Mouse (Mus musculus) intestine, postnatal 0 days (tissue): ENCODE measurements around the gene Cldn8. TPM values are rescaled to one million over a fixed set of nuclear protein-coding genes. Genes with fewer than 3 reads are reported as not detected.
A peak's percentile ranks its signal among the peaks of the same experiment; 100 is the strongest.

ENCODE experiments used
- ATAC-seq: fragments of 200-750 bp; cut with Nextera tagmentation; 2 replicates; pipeline ENCODE4 v1.8.0; 2017; ENCODE audit warnings: mild to moderate bottlenecking, moderate TSS enrichment, moderate library complexity
- H3K27ac ChIP-seq: fragments of 300-500 bp; sonication (generic); 2 replicates; pipeline ENCODE4 v1.5.1; 2014; ENCODE audit warnings: mild to moderate bottlenecking, low read depth, low read length, moderate library complexity
- H3K27me3 ChIP-seq: fragments of 300-500 bp; sonication (generic); replicated peaks from 2 replicates; pipeline ENCODE4 v1.6.1; 2014; ENCODE audit warnings: low read length, mixed read lengths; ENCODE audit not compliant: control insufficient read depth, insufficient read depth
- H3K36me3 ChIP-seq: fragments of 300-500 bp; sonication (generic); 2 replicates; pipeline ENCODE4 v1.6.1; 2014; ENCODE audit warnings: mild to moderate bottlenecking, moderate library complexity; ENCODE audit not compliant: control insufficient read depth, insufficient read depth
- H3K4me1 ChIP-seq: fragments of 300-500 bp; sonication (generic); replicated peaks from 2 replicates; pipeline ENCODE4 v1.6.1; 2014; ENCODE audit warnings: antibody characterized with exemption, low read length, mixed read lengths; ENCODE audit not compliant: control insufficient read depth, insufficient read depth
- H3K4me2 ChIP-seq: fragments of 300-500 bp; sonication (generic); replicated peaks from 2 replicates; pipeline ENCODE4 v1.6.1; 2014; ENCODE audit warnings: low read depth, mild to moderate bottlenecking, moderate library complexity
- H3K4me3 ChIP-seq: fragments of 300-500 bp; sonication (generic); 2 replicates; pipeline ENCODE4 v1.5.1; 2014; ENCODE audit warnings: low read depth, low read length
- H3K9ac ChIP-seq: fragments of 300-500 bp; sonication (generic); 2 replicates; pipeline ENCODE4 v1.6.1; 2014; ENCODE audit warnings: mild to moderate bottlenecking, low read depth, low read length
- H3K9me3 ChIP-seq: fragments of 300-500 bp; sonication (generic); 2 replicates; pipeline ENCODE4 v1.6.1; 2016; ENCODE audit warnings: mixed run types; ENCODE audit not compliant: control insufficient read depth
- CTCF ChIP-seq: sonication (generic); IDR thresholded peaks from 2 replicates; pipeline ENCODE4 v1.5.1; 2016; ENCODE audit warnings: low read depth, mild to moderate bottlenecking, control low read depth, antibody characterized with exemption, moderate library complexity
- WGBS: fragments of 180-500 bp; shearing (Covaris S2); extraction: QIAGEN DNeasy Blood & Tissue Kit; methylation state at CpG from one replicate; pipeline ENCODE4 v1.1.7; 2014; 5-methylcytosine and 5-hydroxymethylcytosine counted together
- polyA plus RNA-seq: library from polyadenylated mRNA; unstranded; fragments of >200 nt; fragmentation: Nextera tagmentation; extraction: Ambion mirVana; gene quantifications from 2 replicates; pipeline ENCODE4 v1.2.1, GENCODE M21; 2015

Cldn8 gene
- polyA plus RNA-seq, result 48.9 and 56.8 TPM in 2 replicates

GRCm38 (mm10) chr16:88563045-88563913, at the start of gene Cldn8:
Gene Cldn8 (minus strand): TSS chr16:88563183.
- Histone ChIP-seq H3K4me2 (peak within 1 kb of the TSS; percentile 63), H3K9ac (0 out of 2 replicates have a peak within 1 kb of the TSS, but pooled peaks have one; percentile 38), H3K27me3 (no peaks in the 10 kb centered on the region), H3K27ac (peak within 1 kb of the TSS; percentile 23), H3K4me1 (no peaks in the 10 kb centered on the region), H3K4me3 (peak within 1 kb of the TSS; percentile 50), H3K36me3 (no peaks in the 10 kb centered on the region), H3K9me3 (no peaks in the 10 kb centered on the region)
- peak; percentile 81 for ATAC-seq
- WGBS, result 44% methylated on average over 6 of the region's 6 CpGs
- TF ChIP-seq CTCF, result no peak

- Histone ChIP-seq H3K27me3 (no peaks in the 10 kb centered on the region), H3K9me3 (no peaks in the 10 kb centered on the region), H3K36me3 (no peaks in the 10 kb centered on the region), H3K4me2 (no peak overlapping the region), H3K9ac (no peak overlapping the region), H3K27ac (no peak overlapping the region), H3K4me1 (no peaks in the 10 kb centered on the region), H3K4me3 (no peak overlapping the region)
- 73% methylated on average over 4 of the region's 4 CpGs for WGBS
- no peak for ATAC-seq
- TF ChIP-seq CTCF, result no peak
These were observed 49.7 kb upstream of the Cldn8 start for GRCm38 (mm10) chr16:88612712-88613111.

GRCm38 (mm10) chr16:88611922-88612321, 48.9 kb upstream of the Cldn8 start, which contains the start of gene Krtap24-1:
Gene Krtap24-1 (minus strand): TSS chr16:88612279.
- Histone ChIP-seq H3K4me2 (no peak within 1 kb of the TSS), H3K4me3 (no peak within 1 kb of the TSS), H3K27ac (no peak within 1 kb of the TSS), H3K36me3 (no peaks in the 10 kb centered on the region), H3K4me1 (no peaks in the 10 kb centered on the region), H3K9me3 (no peaks in the 10 kb centered on the region), H3K27me3 (no peaks in the 10 kb centered on the region), H3K9ac (no peak within 1 kb of the TSS)
- peak; percentile 97 for ATAC-seq
- WGBS, result 77% methylated on average over 8 of the region's 8 CpGs
- no peak for TF ChIP-seq CTCF

- Histone ChIP-seq H3K4me3 (no peak overlapping the region), H3K4me2 (no peak overlapping the region), H3K4me1 (peaks cover 7% of the 10 kb centered on the region; the same call in 1 of the 2 replicates), H3K27ac (no peak overlapping the region), H3K36me3 (no peaks in the 10 kb centered on the region), H3K9me3 (no peaks in the 10 kb centered on the region), H3K27me3 (no peaks in the 10 kb centered on the region), H3K9ac (no peak overlapping the region)
- no peak for TF ChIP-seq CTCF
- WGBS, result 89% methylated on average over 6 of the region's 6 CpGs
- ATAC-seq, result no peak
These were observed 41.6 kb upstream of the Cldn8 start for GRCm38 (mm10) chr16:88604570-88604969.

- 65% methylated on average over 1 of the region's 1 CpGs for WGBS
- no peaks in the 10 kb centered on the region for H3K36me3 ChIP-seq
- no peak overlapping the region for H3K4me2 ChIP-seq
- peaks cover 7% of the 10 kb centered on the region; the same call in 1 of the 2 replicates for H3K4me1 ChIP-seq
- no peak overlapping the region for H3K4me3 ChIP-seq
- H3K27ac ChIP-seq, result no peak overlapping the region
- TF ChIP-seq CTCF, result no peak
- H3K9ac ChIP-seq, result no peak overlapping the region
- no peaks in the 10 kb centered on the region for H3K9me3 ChIP-seq
- ATAC-seq, result no peak
- no peaks in the 10 kb centered on the region for H3K27me3 ChIP-seq
These were observed 39.5 kb upstream of the Cldn8 start for GRCm38 (mm10) chr16:88602464-88602863.

GRCm38 (mm10) chr16:88600303-88600702, 37.3 kb upstream of the Cldn8 start:
- no peak overlapping the region for H3K9ac ChIP-seq
- no peaks in the 10 kb centered on the region for H3K27me3 ChIP-seq
- TF ChIP-seq CTCF, result no peak
- ATAC-seq, result peak; percentile 85
- peaks cover 7% of the 10 kb centered on the region; the same call in 1 of the 2 replicates for H3K4me1 ChIP-seq
- peak overlapping the region; percentile 52 for H3K4me2 ChIP-seq
- peak overlapping the region; percentile 1; the same call in 1 of the 2 replicates for H3K4me3 ChIP-seq
- H3K9me3 ChIP-seq, result no peaks in the 10 kb centered on the region
- H3K36me3 ChIP-seq, result no peaks in the 10 kb centered on the region
- H3K27ac ChIP-seq, result peak overlapping the region; percentile 84
- WGBS, result 37% methylated on average over 8 of the region's 8 CpGs
